Mouse (Mus musculus) left cerebral cortex, adult 18-20 months (tissue): Measurements from ENCODE around the gene Ccdc47. TPM values are rescaled to one million over a fixed set of nuclear protein-coding genes. Genes with fewer than 3 reads are reported as not detected.

ENCODE experiments used
- DNase-seq, 2 experiments: peaks; one replicate each; pipeline ENCODE4 v3.0.0; 2021 to 2022; ENCODE audit warnings: low spot score in 2 of 2, mixed read lengths in 1 of 2
- total RNA-seq, 2 experiments: library from RNA; stranded (reverse); gene quantifications; 2 replicates each; pipeline ENCODE4 v1.2.3; 2021

Gene Ccdc47
- total RNA-seq, 2 experiments from 2014 or later: 84.2 to 91.5 TPM

GRCm38 (mm10) chr11:106163546-106163945 is 52.6 kb downstream of the Ccdc47 start:
- DNase-seq: no peak

DNA sequence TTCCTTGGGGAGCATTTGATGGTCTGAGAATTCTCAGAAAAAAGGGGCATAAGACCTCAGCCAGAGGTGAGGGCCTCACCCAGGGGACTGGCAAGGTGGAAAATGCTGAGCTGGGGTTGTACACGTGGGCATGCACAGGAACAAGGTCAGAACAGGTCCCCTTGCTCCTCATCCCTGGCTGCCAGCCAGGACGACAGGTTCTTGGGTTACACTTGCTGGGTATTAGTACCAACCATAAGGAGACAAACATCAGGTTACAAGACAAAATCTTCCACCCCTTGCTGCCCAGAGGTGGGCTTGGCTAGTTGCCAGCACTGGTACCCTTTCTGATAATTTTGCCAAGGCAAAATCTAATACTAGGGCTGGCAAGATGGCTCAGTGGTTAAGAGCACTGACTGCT is 53.9 kb downstream of the Ccdc47 start:
- DNase-seq: no peak

- peak; percentile 86 to 94 for DNase-seq
Observed at GRCm38 (mm10) chr11:106160841-106161721, 55.1 kb downstream of the Ccdc47 start, which contains the start of the genes Gm10840 and Limd2. Gene Gm10840 (plus strand): TSS chr11:106160850. Gene Limd2 (minus strand): TSS chr11:106160860.

DNA sequence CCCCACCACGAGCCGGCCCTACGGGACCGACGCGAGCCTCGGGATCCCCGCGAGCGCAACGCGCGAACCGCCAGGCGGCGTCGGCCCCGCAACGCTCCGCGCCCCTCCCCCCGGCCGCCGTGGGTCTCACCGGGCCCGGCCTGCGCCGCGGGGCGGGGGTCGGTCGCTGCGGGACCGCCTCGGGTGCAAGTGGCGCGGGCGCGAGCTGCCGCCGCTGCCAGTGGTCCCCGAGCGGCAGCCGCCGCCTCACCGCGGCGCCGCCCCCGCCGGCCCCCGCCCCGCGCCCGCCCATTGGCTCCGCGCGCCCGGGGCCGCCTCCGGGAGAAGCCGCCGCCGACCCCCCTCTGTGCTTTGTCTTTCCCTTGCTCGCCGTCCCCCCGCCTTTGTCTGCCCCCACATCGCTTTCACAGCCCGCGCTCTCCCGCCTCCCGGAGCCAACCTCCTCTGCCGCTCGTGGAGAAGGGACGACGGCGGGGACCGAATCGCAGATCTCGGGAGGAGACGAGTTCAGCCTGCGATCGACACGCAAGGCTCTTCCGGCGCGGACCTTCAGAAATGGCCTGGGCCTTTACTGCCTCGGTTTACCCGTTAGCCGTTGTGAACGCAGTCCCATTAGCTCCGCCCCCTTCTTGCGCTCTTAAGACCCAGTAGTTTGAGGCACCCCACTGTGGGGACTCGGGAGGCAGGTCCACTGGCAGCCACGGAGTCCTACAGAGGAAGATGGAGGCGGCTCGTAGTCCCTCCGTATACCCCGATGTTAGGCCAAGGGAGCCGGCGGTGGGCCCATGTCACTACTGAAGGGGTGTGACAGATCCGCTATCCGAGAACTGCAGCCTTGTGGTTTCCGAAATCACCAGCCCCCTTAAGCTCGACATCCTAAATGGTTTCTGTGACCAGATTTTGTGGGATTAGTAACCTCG is 56.0 kb downstream of the Ccdc47 start:
- peak; percentile 77 to 88 for DNase-seq

- peak in 1 of 2 experiments; percentile 39 for DNase-seq
Observed at GRCm38 (mm10) chr11:106159216-106159920, 56.8 kb downstream of the Ccdc47 start.

DNA sequence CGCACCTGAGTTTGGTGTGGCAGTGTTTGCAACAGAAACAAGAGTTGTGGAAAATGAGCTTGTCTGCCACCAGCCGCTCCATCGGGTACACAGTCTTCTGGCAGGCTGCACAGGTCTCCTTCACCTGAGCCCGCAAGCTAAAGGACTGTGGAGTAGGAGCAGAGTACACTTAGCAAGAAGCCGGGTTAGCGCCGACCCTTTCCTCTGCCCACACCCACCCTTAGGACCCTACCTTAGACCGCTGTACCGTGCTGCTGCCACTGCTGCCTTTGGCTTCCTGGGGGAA is 57.3 kb downstream of the Ccdc47 start:
- no peak for DNase-seq

GRCm38 (mm10) chr11:106158081-106158929 is 57.8 kb downstream of the Ccdc47 start:
- DNase-seq: peak in 1 of 2 experiments; percentile 35

- no peak for DNase-seq
Observed at GRCm38 (mm10) chr11:106157154-106157553, 59.0 kb downstream of the Ccdc47 start.

DNA sequence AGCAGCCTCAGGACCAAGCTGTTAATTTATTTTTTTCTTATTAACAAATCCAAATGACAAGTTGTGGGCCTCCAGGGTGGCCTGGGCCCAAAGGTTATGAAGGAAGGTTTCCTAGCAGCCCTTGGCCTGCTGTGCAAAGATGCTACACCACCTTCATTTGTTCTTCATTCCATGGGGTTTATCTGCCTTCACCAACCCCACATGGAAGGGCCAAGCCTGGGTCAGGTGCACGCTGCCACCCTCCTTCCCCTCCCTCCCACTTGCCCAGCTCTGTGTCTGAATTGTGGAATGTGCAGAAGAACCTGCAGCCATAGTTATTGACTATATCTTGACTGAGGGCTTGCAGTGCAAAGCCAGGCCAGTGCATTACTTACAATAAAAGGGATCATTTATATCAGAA is 59.9 kb downstream of the Ccdc47 start:
- DNase-seq: no peak

DNA sequence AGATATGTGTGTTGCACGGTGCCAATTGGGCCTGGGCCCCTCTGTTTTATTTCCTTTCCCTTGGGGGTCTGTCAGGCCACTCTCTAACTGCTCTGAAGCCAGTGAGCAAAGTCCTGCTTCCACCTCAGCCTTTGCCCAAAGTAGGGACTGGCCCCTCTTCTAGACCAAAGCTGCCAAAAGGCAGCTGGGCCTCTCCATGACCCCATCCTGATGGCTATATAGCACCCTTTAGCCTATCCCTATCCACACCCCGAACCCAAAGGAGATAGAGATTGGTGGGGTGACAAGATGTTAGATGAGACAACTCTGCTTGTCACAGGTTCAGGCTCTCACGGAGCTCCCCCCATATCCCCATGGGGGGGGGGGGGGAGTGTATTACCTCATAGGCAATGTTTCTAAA is 60.4 kb downstream of the Ccdc47 start:
- DNase-seq: no peak

- DNase-seq: no peak
Observed at GRCm38 (mm10) chr11:106154770-106155169, 61.4 kb downstream of the Ccdc47 start.

DNA sequence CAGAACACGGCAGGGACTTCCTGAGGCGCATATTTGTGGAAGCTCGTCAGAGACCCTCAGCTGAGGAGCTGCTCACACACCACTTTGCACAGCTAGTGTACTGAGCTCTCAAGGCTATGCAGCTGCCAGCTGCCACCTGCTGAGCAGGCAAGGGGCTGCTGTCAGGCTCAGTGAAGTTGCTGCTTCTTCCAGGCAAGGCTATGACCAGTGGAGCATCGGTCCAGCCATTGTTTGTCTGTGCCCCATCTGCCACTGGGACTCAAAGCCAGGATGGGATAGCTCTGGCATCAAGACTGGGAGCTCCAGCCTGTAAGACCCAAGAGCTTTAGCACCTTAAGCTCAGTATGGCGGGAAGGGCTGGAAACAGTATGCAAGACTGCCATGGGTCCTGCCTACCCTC is 62.1 kb downstream of the Ccdc47 start:
- DNase-seq: no peak

GRCm38 (mm10) chr11:106152132-106152531 is 64.0 kb downstream of the Ccdc47 start:
- DNase-seq: peak; percentile 67 to 76

- no peak for DNase-seq
Observed at GRCm38 (mm10) chr11:106151219-106151618, 64.9 kb downstream of the Ccdc47 start.

Other genes with a start within 250 kb of the Ccdc47 start
- 10 to 100 TPM; 14.3 to 18.6 TPM for gene Ace, start 248.4 kb downstream of the Ccdc47 start, total RNA-seq
- not detected for gene Ace3, start 221.7 kb downstream of the Ccdc47 start, total RNA-seq
- 1 to 10 TPM; 2.1 to 2.6 TPM for gene Kcnh6, start 208.2 kb downstream of the Ccdc47 start, total RNA-seq
- gene Dcaf7, start 179.5 kb downstream of the Ccdc47 start, total RNA-seq: 100 to 1,000 TPM; 128 to 138 TPM
- 10 to 100 TPM; 17.9 to 19.7 TPM for gene Taco1, start 150.3 kb downstream of the Ccdc47 start, total RNA-seq
- gene Map3k3, start 131.7 kb downstream of the Ccdc47 start, total RNA-seq: 10 to 100 TPM; 30.7 to 31.0 TPM
- 1 to 10 TPM in 1 of 2 experiments, not detected in 1; 1.6 TPM for gene Gm10840, start 55.5 kb downstream of the Ccdc47 start, total RNA-seq
- 10 to 100 TPM; 94.9 to 97.0 TPM for gene Limd2, start 55.5 kb downstream of the Ccdc47 start, total RNA-seq
- gene Strada, start 14.2 kb downstream of the Ccdc47 start, total RNA-seq: 10 to 100 TPM; 24.8 to 29.8 TPM
- gene Ddx42, start 582 bp upstream of the Ccdc47 start, total RNA-seq: 10 to 100 TPM; 64.4 to 68.0 TPM
- 10 to 100 TPM; 25.9 to 26.9 TPM for gene Ftsj3, start 39.7 kb upstream of the Ccdc47 start, total RNA-seq
- gene Psmc5, start 39.8 kb upstream of the Ccdc47 start, total RNA-seq: 100 to 1,000 TPM; 211 to 215 TPM
- 10 to 100 TPM; 16.6 to 16.9 TPM for gene Smarcd2, start 56.6 kb upstream of the Ccdc47 start, total RNA-seq
- under 1 TPM in 1 of 2 experiments, not detected in 1; 0.12 TPM for gene Tcam1, start 60.3 kb upstream of the Ccdc47 start, total RNA-seq
- gene Gh, start 85.5 kb upstream of the Ccdc47 start, total RNA-seq: not detected
- gene Cd79b, start 98.4 kb upstream of the Ccdc47 start, total RNA-seq: not detected
- gene Scn4a, start 136.9 kb upstream of the Ccdc47 start, total RNA-seq: not detected
- not detected for gene Prr29, start 149.1 kb upstream of the Ccdc47 start, total RNA-seq
- gene Icam2, start 171.7 kb upstream of the Ccdc47 start, total RNA-seq: 1 to 10 TPM; 2.9 to 5.7 TPM